30 mouse cellular contexts compared by ENCODE assay signal in the genomic region with DNA sequence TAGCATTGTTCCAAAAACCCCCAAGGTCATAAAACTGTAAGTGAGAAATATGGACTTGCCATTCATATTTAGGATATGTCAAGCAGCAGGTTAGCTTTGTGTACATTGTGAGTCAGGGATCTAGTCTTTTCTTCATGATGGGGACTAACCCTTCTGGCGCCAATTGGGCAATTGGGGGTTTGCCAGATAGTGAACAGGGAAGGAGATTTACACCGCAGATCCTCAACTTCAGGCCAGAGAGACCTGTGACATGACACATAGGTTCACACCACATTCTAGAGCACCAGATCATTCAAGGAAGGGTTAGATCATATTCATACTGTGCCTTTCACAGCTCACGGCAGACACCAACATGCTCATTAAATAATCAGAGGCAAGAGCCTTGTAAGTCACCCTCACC. TPM values are rescaled to one million over a fixed set of nuclear protein-coding genes. Genes with fewer than 3 reads are reported as not detected.
DNase-seq lines count a peak whose midpoint lies in the region; ATAC-seq lines count a peak whose summit lies in the region.
"Had no signal": no experiment of that assay in that cellular context is flagged by ENCODE, and none has a peak within 500 bp of the region (broad histone marks: within the 10 kb centered on the region; RNA-seq: fewer than 3 reads in every experiment).

No protein-coding gene starts in this region.

- WGBS in liver, embryonic 12.5 days (ENCODE audit: insufficient replicate concordance) = 78% methylated on average over 3 of the region's 3 CpGs
- WGBS in forebrain, embryonic 11.5 days = 95% methylated on average over 3 of the region's 3 CpGs

- no peak overlapping the region for H3K9ac ChIP-seq in liver, embryonic 12.5 days
- no peak overlapping the region for H3K9ac ChIP-seq in forebrain, embryonic 11.5 days (ENCODE audit: low read length)
- H3K9ac ChIP-seq: heart, embryonic 15.5 days; hindbrain, embryonic 12.5 days; lung, embryonic 15.5 days had no signal

- H3K4me3 ChIP-seq in liver, embryonic 12.5 days = no peak overlapping the region
- no peak overlapping the region for H3K4me3 ChIP-seq in forebrain, embryonic 11.5 days (ENCODE audit: low read depth, low read length)
- H3K4me3 ChIP-seq: forebrain, embryonic 10.5 days; gastrocnemius, adult 2 months; heart, embryonic 15.5 days; hindbrain, embryonic 12.5 days; lung, embryonic 15.5 days; midbrain, embryonic 10.5 days had no signal

- DNase-seq in liver = no peak
- peak; percentile 24 for DNase-seq in urinary bladder, postnatal 25 days (ENCODE audit: low spot score)
- DNase-seq in urinary bladder, postnatal 4 days (ENCODE audit: low spot score in 2 of 2) = no peak
- no peak for DNase-seq in kidney, postnatal 4 days
- DNase-seq in forebrain, embryonic 11.5 days (ENCODE audit: low spot score) = no peak
- DNase-seq: adrenal gland, adult 2 months; adrenal gland, postnatal 36 days; cerebellum, adult 2 months; cerebellum, postnatal 14 days; gastrocnemius, adult 2 months; gastrocnemius, postnatal 36 days; heart, postnatal 36 days; kidney, adult 8-10 months; right cerebral cortex, adult 18-20 months; spleen, adult 18-20 months; thymus, adult 2 months; thymus, postnatal 36 days had no signal

- H3K27me3 ChIP-seq in liver, embryonic 12.5 days (replicated peaks) = no peaks in the 10 kb centered on the region
- no peaks in the 10 kb centered on the region for H3K27me3 ChIP-seq in forebrain, embryonic 11.5 days (ENCODE audit: control insufficient read depth, insufficient read depth, low read length)
- H3K27me3 ChIP-seq: heart, embryonic 15.5 days; hindbrain, embryonic 12.5 days; lung, embryonic 15.5 days had no signal

- peak overlapping the region; percentile 20; the same call in 1 of the 2 replicates for H3K4me2 ChIP-seq in liver, embryonic 12.5 days
- no peak overlapping the region for H3K4me2 ChIP-seq in forebrain, embryonic 11.5 days (ENCODE audit: low read depth, low read length, severe bottlenecking)
- H3K4me2 ChIP-seq: heart, embryonic 15.5 days; hindbrain, embryonic 12.5 days; lung, embryonic 15.5 days had no signal

- no peaks in the 10 kb centered on the region for H3K36me3 ChIP-seq in liver, embryonic 12.5 days
- no peaks in the 10 kb centered on the region for H3K36me3 ChIP-seq in forebrain, embryonic 11.5 days (ENCODE audit: control insufficient read depth, insufficient read depth, low read length)
- H3K36me3 ChIP-seq: forebrain, embryonic 10.5 days; heart, embryonic 15.5 days; hindbrain, embryonic 12.5 days; lung, embryonic 15.5 days had no signal

- no peak for ATAC-seq in liver, embryonic 12.5 days
- peak; percentile 39; the same call in 1 of the 2 replicates for ATAC-seq in erythroid progenitor cell, adult 5-6 weeks (replicated peaks; ENCODE audit: low FRiP score, poor library complexity, severe bottlenecking)
- ATAC-seq in forebrain, embryonic 11.5 days (replicated peaks; ENCODE audit: low FRiP score) = no peak
- ATAC-seq: activated CD4-positive, CD25-positive, alpha-beta regulatory T cell, adult 4 months; CD4-positive, CD25-positive, alpha-beta regulatory T cell, adult 4 months; forebrain, embryonic 16.5 days; intestine, embryonic 16.5 days; midbrain, embryonic 16.5 days had no signal

- H3K27ac ChIP-seq in liver, embryonic 12.5 days = peak overlapping the region; percentile 77
- H3K27ac ChIP-seq in forebrain, embryonic 11.5 days (ENCODE audit: low read depth, low read length) = no peak overlapping the region
- H3K27ac ChIP-seq: forebrain, embryonic 10.5 days; gastrocnemius, adult 2 months; heart, embryonic 15.5 days; hindbrain, embryonic 12.5 days; kidney, postnatal 0 days; lung, embryonic 15.5 days; midbrain, embryonic 10.5 days had no signal

- H3K4me1 ChIP-seq in liver, embryonic 12.5 days = peaks cover 35% of the 10 kb centered on the region
- H3K4me1 ChIP-seq in forebrain, embryonic 11.5 days (replicated peaks; ENCODE audit: control insufficient read depth, insufficient read depth, low read length) = no peaks in the 10 kb centered on the region
- H3K4me1 ChIP-seq: heart, embryonic 15.5 days; hindbrain, embryonic 12.5 days; midbrain, embryonic 10.5 days had no signal

- no peaks in the 10 kb centered on the region for H3K9me3 ChIP-seq in liver, embryonic 12.5 days (replicated peaks)
- H3K9me3 ChIP-seq in forebrain, embryonic 11.5 days (ENCODE audit: control insufficient read depth, low read length) = no peaks in the 10 kb centered on the region
- H3K9me3 ChIP-seq: forebrain, embryonic 10.5 days; heart, embryonic 15.5 days; hindbrain, embryonic 12.5 days; lung, embryonic 15.5 days; midbrain, embryonic 10.5 days had no signal

RNA-seq across cellular contexts. Expression of gene Enpp3, which starts 58.7 kb away (rescaled TPM):
- polyA plus RNA-seq in liver, embryonic 12.5 days (2016; fragmentation: Nextera tagmentation; extraction: Ambion mirVana) = 1.3 and 2.1 TPM in 2 replicates
- total RNA-seq in erythroid progenitor cell, adult 5-6 weeks (2015; ENCODE audit: low replicate concordance) = 1.3 and 2.9 TPM in 2 replicates
- 0.30 and 1.4 TPM in 2 replicates for total RNA-seq in erythroid progenitor cell, adult 5-6 weeks (2017; ENCODE audit: low replicate concordance)
- polyA plus RNA-seq in forebrain, embryonic 11.5 days (2014; fragmentation: Nextera tagmentation; extraction: Ambion mirVana) = 4.1 and 6.4 TPM in 2 replicates
